Mouse (Mus musculus) lung, postnatal 0 days (tissue): ENCODE data around the gene Dpp6.

Experiments used
- CTCF ChIP-seq: IDR thresholded peaks from 2 replicates; pipeline ENCODE4 v1.5.1; 2016; ENCODE audit warnings: antibody characterized with exemption, mild to moderate bottlenecking
- EP300 ChIP-seq: IDR thresholded peaks from 2 replicates; pipeline ENCODE4 v1.6.1; 2016; ENCODE audit warnings: antibody characterized with exemption, mild to moderate bottlenecking, control low read depth

GRCm38 (mm10) chr5:26841151-26841550 lies 24.1 kb downstream of the Dpp6 start:
- TF ChIP-seq EP300 (no peak), CTCF (no peak)
